Mouse (Mus musculus): ENCODE results near the gene Exoc6.

- no peak for TF ChIP-seq CTCF (IDR thresholded peaks at IDR 0.05; ENCODE audit: low read depth)
- no peak for TF ChIP-seq EP300 (IDR thresholded peaks at IDR 0.05; ENCODE audit: low read depth)
These were observed 19.1 kb downstream of the Exoc6 start for GRCm38 (mm10) chr19:37569186-37569754.
